Mouse (Mus musculus) kidney, postnatal 0 days (tissue): Measurements from ENCODE around the gene Armc8. TPM values are rescaled to one million over a fixed set of nuclear protein-coding genes. Genes with fewer than 3 reads are reported as not detected.

Experiments
- ATAC-seq: fragments of 200-750 bp; cut with Nextera tagmentation; replicated peaks from 2 replicates; pipeline ENCODE4 v1.8.0; 2017; ENCODE audit warnings: low read depth, moderate number of reproducible peaks, moderate TSS enrichment, moderate library complexity; ENCODE audit not compliant: low FRiP score
- DNase-seq: peaks from one replicate; pipeline ENCODE4 v3.0.0-alpha.2; 2016; ENCODE audit warnings: low spot score
- H3K27ac ChIP-seq: fragments of 300-500 bp; sonication (generic); 2 replicates; pipeline ENCODE4 v1.5.1; 2014; ENCODE audit warnings: mild to moderate bottlenecking
- H3K27me3 ChIP-seq: fragments of 300-500 bp; sonication (generic); 2 replicates; pipeline ENCODE4 v1.6.1; 2014; ENCODE audit warnings: low read length, mixed read lengths; ENCODE audit not compliant: insufficient read depth
- H3K36me3 ChIP-seq: fragments of 300-500 bp; sonication (generic); 2 replicates; pipeline ENCODE4 v1.6.1; 2014; ENCODE audit warnings: low read length, mixed read lengths; ENCODE audit not compliant: insufficient read depth
- H3K4me1 ChIP-seq: fragments of 300-500 bp; sonication (generic); replicated peaks from 2 replicates; pipeline ENCODE4 v1.6.1; 2014; ENCODE audit warnings: antibody characterized with exemption, low read length, mixed read lengths; ENCODE audit not compliant: insufficient read depth
- H3K4me2 ChIP-seq: fragments of 300-500 bp; sonication (generic); 2 replicates; pipeline ENCODE4 v1.6.1; 2014; ENCODE audit warnings: mild to moderate bottlenecking, low read length, moderate library complexity, mixed read lengths
- H3K4me3 ChIP-seq: fragments of 300-500 bp; sonication (generic); replicated peaks from 2 replicates; pipeline ENCODE4 v1.5.1; 2014; ENCODE audit warnings: low read depth, low read length
- H3K9ac ChIP-seq: fragments of 300-500 bp; sonication (generic); 2 replicates; pipeline ENCODE4 v1.6.1; 2014; ENCODE audit warnings: low read depth, low read length
- H3K9me3 ChIP-seq: fragments of 300-500 bp; sonication (generic); replicated peaks from 2 replicates; pipeline ENCODE4 v1.6.1; 2016; ENCODE audit warnings: low read length, inconsistent platforms, mixed read lengths
- CTCF ChIP-seq: IDR thresholded peaks from 2 replicates; pipeline ENCODE4 v1.5.1; 2016; ENCODE audit warnings: antibody characterized with exemption, low read depth, mild to moderate bottlenecking, moderate library complexity
- WGBS: fragments of 180-500 bp; shearing (Covaris S2); extraction: QIAGEN DNeasy Blood & Tissue Kit; methylation state at CpG from one replicate; pipeline ENCODE4 v1.1.7; 2014; 5-methylcytosine and 5-hydroxymethylcytosine counted together
- polyA plus RNA-seq: library from polyadenylated mRNA; unstranded; fragments of >200 nt; fragmentation: Nextera tagmentation; extraction: Ambion mirVana; gene quantifications from 2 replicates; pipeline ENCODE4 v1.2.1, GENCODE M21; 2015

Gene Armc8
- polyA plus RNA-seq, 1 experiment from 2014 or later, result 15.8 TPM

GRCm38 (mm10) chr9:99441647-99442433 is 126.9 kb downstream of the Armc8 start:
- TF ChIP-seq CTCF, result no peak

DNA sequence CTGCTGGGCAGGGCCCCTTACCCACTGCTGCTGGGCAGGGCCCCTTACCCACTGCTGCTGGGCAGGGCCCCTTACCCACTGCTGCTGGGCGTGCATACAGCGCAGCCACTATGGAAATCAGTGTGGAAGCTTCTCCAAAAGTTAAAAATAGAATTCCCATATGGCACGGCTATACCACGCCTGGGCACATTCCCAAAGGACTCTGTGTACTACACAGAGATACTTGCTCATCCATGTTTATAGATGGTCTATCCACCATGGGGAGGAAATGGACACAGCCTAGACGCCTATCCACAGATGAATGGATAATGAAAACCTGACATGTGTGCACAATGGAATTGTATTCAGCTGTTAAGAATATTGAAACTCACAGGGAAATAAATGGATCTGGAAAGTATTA is 127.8 kb downstream of the Armc8 start:
- Histone ChIP-seq H3K9ac (no peak overlapping the region), H3K4me1 (peaks cover 10% of the 10 kb centered on the region; the same call in 1 of the 2 replicates), H3K36me3 (no peaks in the 10 kb centered on the region), H3K27me3 (no peaks in the 10 kb centered on the region), H3K4me3 (no peak overlapping the region), H3K4me2 (no peak overlapping the region), H3K27ac (no peak overlapping the region), H3K9me3 (no peaks in the 10 kb centered on the region)
- WGBS, result 85% methylated on average over 5 of the region's 5 CpGs
- no peak for TF ChIP-seq CTCF
- no peak for DNase-seq
- ATAC-seq, result no peak

More at GRCm38 (mm10) chr9:99441647-99442433, 126.9 kb downstream of the Armc8 start:
- H3K4me3 ChIP-seq, result no peak overlapping the region
- no peaks in the 10 kb centered on the region for H3K36me3 ChIP-seq
- ATAC-seq (0 out of 2 replicates have a peak, but pooled peaks have one; percentile 26), DNase-seq (no peak)
- H3K4me2 ChIP-seq, result no peak overlapping the region
- no peak overlapping the region for H3K9ac ChIP-seq
- H3K4me1 ChIP-seq, result peaks cover 10% of the 10 kb centered on the region; the same call in 1 of the 2 replicates
- WGBS, result 90% methylated on average over 4 of the region's 4 CpGs
- H3K27me3 ChIP-seq, result no peaks in the 10 kb centered on the region
- no peaks in the 10 kb centered on the region for H3K9me3 ChIP-seq
- no peak overlapping the region for H3K27ac ChIP-seq

DNA sequence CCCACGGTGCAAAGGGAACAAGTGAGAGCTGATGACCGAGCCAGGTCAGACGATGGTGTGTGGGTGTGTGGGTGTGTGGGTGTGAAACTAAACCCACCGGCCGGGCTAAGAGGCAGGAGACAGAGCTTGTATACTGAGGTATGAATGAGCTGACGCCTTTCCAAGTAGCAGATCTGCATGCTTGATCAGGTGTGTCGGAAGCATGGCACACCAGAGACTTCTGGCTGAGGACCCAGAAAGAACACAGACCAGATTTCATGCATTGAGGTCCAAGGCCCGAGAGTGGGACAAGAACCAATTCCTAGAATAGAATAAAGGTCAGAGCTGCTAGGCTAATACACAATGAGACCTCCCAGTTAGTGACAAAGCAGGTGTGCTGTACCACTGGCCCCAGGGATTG is 129.6 kb downstream of the Armc8 start:
- ATAC-seq (no peak), DNase-seq (no peak)
- WGBS, result 45% methylated on average over 8 of the region's 8 CpGs
- Histone ChIP-seq H3K4me1 (peaks cover 24% of the 10 kb centered on the region), H3K36me3 (no peaks in the 10 kb centered on the region), H3K9me3 (no peaks in the 10 kb centered on the region), H3K27me3 (no peaks in the 10 kb centered on the region), H3K9ac (no peak overlapping the region), H3K4me2 (no peak overlapping the region), H3K27ac (no peak overlapping the region), H3K4me3 (no peak overlapping the region)
- TF ChIP-seq CTCF, result no peak

GRCm38 (mm10) chr9:99437781-99438565 is 130.7 kb downstream of the Armc8 start:
- Histone ChIP-seq H3K27ac (no peak overlapping the region), H3K4me1 (peaks cover 26% of the 10 kb centered on the region), H3K4me2 (no peak overlapping the region), H3K9me3 (no peaks in the 10 kb centered on the region), H3K36me3 (no peaks in the 10 kb centered on the region), H3K27me3 (no peaks in the 10 kb centered on the region), H3K4me3 (no peak overlapping the region), H3K9ac (no peak overlapping the region)
- no peak for DNase-seq
- no peak for ATAC-seq
- TF ChIP-seq CTCF, result no peak
- 86% methylated on average over 12 of the region's 12 CpGs for WGBS

DNA sequence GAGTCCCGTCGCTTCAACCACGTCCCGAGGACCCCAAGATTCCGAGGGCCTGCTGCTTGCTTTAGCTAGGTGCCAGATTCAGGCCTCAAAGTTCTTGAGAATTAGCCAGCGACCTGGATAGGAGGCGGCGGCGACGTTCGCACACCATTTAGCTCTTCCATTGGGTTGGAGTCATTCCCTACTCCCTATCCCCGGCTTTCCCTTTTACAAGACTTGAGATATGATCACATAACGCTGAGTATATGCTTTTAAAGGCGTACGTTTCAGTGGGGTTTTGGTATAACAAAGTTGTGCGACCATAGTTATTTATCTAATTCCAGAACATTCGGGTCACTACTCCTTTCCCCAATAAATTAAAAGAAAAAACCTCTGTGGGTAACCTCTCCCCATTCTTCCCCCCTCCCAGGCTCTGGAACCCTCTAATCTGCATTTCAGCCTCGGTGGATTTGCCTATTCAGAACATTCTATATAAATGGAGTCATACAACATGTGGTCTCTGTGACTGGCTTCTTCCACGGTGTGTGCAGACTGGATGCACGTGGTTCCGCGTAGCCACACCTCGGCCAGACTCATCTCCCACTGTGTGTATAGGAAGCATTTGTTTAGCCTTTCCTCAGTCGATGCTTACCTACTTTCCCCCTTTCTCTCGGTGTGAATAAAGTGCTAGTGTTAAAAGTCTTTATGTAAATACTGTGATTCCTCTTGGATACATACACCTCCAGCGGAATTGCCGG is 131.5 kb downstream of the Armc8 start, which contains the start of gene Mras:
Gene Mras (minus strand): TSS at position 351 of the 734 bp plus-strand sequence.
- Histone ChIP-seq H3K4me1 (peaks cover 26% of the 10 kb centered on the region), H3K36me3 (no peaks in the 10 kb centered on the region), H3K4me3 (peak within 1 kb of the TSS; percentile 66), H3K9ac (peak within 1 kb of the TSS; percentile 78), H3K27me3 (no peaks in the 10 kb centered on the region), H3K4me2 (peak within 1 kb of the TSS; percentile 78), H3K27ac (peak within 1 kb of the TSS; percentile 73), H3K9me3 (no peaks in the 10 kb centered on the region)
- no peak for TF ChIP-seq CTCF
- ATAC-seq (no peak), DNase-seq (peak; percentile 45)
- WGBS, result 17% methylated on average over 27 of the region's 27 CpGs
